Mouse (Mus musculus): ENCODE results near the gene Tnrc6c. TPM values are rescaled to one million over a fixed set of nuclear protein-coding genes. Genes with fewer than 3 reads are reported as not detected.
A peak's percentile ranks its signal among the peaks of the same experiment; 100 is the strongest.

The Tnrc6c gene
- total RNA-seq (2015) (16.3 and 19.1 TPM in 2 replicates), total RNA-seq (2017) (17.9 and 20.4 TPM in 2 replicates)

DNA sequence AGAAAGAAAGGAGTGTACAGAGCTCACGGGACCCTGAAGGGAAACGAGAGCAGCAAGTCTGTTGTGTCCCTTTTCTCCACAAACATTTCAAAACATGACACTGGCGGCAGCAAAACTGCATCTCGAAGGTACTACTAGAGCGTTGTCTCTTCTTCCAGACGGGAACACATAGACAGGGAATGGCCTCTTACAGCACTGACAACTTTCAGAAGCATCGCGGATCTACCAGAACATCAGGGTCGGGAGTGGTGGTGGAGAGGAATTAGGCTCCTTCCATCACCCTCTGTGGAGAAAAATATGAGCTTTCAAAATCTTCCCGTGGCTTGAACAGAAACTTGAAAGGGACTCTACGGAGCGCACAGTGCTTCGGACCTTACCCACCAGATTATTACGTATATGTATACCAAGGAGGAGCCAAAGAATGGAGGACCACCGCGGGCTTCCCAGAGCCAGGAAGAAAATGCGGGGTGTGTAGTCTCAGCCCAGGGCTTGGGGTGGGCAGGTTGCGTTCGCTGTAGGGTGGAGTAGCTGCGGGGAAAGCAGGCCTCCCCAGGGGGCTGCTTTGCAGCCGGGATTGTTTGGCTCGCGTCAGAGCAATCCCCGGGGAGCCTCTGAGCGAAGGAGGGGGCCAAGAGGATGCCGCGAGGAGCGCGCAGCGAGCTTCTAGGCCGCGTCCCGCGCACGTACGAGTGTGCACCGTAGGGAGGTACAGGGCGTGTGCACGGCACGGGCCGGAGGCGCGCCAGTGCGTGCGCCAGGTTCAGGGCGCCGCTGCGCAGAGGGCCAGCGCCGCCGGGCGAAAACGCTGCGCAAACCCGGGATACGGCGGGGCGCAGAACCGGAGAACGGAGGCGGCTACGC lies at the start of gene Tnrc6c:
Gene Tnrc6c, plus strand, starts transcription at position 799 of the 861 bp plus-strand sequence.
- ATAC-seq (ENCODE audit: poor library complexity, severe bottlenecking) = peak; percentile 48

DNA sequence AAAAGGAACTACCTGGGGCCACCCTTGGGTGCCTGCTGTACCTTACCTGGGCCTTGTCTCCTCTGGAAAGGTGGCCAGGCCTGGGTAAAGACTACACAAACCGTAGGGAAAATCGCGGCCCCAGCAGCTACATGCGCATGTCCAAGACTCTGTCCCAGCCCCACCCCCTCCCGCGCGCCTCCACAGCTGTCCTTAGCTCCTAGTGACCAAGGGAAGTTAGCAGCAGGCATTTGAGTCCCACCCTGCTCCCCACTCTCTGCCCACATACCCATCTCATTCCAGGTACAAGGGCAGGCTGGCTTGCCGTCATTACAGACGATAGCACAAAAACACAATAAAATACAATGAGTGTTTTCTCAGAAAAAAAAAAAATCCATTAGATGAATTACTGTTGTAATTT lies 48.0 kb upstream of the Tnrc6c start:
- no peak for ATAC-seq (ENCODE audit: poor library complexity, severe bottlenecking)

DNA sequence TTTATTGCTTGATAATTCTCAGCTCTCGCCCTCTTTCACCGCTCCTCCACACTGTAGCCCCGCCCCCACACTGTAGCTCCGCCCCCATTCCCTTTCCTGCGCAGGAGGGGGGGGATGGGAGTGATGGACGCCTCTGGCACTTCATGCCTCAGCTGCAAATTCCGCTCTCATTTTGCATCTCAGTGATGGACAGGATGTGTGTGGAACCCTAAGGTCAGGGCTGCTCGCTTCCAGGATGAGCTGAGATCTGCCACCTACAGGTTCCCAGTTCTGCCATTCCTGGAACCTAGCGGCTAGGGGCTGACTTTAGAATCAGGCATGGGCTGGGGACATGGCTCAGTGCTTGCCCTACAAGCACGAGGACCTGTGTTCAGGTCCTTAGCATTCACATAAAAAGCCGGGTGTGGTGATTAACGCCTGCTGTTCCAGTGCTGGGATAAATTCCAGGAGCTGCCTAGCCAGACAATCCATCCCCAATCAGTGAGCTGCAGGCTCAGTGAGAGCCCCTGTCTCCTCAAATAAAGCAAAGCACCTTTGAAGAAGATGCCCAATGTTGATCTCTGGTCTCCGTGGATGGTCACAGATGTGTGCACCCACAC lies 47.4 kb upstream of the Tnrc6c start:
- no peak for ATAC-seq (ENCODE audit: poor library complexity, severe bottlenecking)

DNA sequence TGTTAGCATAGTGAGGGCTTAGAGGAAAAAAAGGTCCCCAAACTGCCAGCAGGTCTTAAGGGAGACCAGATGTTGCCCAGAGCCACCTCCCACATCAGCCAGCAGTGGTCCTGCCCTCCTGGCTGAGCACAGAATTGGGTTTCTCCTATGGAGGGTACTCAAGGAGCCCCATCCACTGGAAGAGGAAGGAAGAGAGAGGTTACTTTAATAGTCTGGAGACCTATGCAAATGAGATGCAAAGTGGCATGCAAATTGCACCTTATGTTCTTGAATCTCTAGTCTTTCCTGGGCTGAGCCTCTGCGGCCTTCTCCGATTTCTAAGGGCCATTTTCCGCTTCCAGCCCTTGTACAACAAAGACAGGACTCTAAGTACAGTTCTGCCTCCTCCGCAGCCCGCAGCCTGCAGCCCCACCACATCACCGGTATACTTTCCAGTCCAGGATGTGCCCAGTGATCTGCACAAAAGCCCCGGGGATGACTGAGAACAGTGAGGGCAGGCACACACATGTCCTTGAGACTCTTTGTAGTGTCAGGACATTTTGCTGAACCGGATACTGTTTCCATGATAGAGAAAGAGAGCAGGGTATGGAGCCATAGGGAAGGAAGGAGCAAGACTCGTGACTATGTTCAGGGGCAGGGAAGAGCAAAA lies 45.8 kb upstream of the Tnrc6c start:
- no peak for ATAC-seq (ENCODE audit: poor library complexity, severe bottlenecking)

DNA sequence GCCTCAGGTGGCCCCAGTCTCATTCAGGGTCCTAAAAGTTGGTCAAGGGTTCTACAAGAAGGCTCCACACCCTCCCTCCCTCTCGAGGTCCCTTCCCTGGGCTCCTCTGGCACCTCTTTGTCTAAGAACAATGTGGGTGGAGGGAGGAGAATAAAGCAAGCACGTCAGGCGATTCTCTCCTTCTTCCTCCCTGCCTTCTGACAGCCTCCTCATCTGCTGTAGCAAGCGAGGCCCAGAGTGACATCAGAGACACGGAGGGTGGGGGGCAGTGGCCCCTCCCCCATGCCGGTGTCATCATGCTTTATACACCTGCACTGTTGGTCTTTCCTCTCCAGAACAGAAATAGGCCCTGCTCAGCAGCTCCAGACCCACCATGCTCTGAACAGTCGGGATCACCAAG lies 45.1 kb upstream of the Tnrc6c start:
- no peak for ATAC-seq (ENCODE audit: poor library complexity, severe bottlenecking)

DNA sequence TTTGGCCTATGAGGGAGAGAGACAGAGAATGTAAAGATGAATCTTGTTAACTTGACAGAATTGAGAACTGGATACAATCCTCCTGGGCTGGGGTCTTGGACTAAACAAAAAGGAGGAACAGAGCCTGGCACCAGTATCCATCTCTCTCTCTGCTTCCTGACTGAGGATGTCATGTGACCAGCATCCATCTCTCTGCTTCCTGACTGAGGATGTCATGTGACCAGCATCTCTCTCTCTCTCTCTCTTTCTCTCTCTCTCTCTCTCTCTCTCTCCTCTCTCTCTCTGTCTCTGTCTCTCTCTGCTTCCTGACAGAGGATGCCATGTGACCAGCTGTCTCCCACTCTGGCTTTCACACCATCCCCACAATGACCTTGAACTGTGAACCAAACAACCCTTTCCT lies 43.5 kb upstream of the Tnrc6c start:
- ATAC-seq (ENCODE audit: poor library complexity, severe bottlenecking) = no peak

DNA sequence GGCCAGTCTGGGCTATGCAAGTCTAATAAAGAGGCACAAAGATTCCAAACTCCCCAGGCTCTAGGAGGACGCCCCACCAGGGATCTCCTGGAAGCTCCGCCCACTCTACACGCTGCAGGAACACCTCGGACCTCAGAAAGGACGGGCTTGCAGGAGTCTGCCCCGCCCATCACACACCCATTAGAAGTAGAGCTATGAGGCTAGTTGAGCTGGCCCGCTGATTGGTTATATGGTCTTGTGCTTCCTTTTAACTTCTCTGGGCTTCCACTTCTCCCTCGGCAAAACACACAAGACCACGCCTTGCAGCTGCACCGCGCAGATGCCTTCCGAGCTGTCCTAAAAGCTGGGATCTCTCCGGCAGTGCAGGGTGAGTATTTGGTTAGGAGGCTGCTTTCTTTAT lies 43.0 kb upstream of the Tnrc6c start:
- peak; percentile 97 for ATAC-seq (ENCODE audit: poor library complexity, severe bottlenecking)

DNA sequence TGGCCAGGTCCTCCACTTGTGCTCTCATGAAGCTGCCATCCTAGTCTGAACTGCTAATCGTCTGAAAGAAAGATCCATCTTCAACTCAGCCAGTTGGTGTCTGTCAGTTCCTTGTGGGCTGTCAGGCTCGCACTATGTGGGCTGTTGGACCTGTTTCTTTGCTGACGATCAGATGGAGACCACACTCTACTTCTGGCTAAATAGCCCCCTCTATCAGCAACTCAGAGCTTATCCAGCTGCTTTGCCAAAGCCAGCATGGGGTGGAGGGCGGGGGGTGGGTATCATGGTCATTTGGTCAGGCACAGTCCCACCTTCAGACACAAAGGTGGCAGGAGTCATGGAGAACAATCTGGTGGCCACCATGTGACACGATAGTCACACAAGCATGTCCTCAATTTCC lies 42.2 kb upstream of the Tnrc6c start:
- no peak for ATAC-seq (ENCODE audit: poor library complexity, severe bottlenecking)

DNA sequence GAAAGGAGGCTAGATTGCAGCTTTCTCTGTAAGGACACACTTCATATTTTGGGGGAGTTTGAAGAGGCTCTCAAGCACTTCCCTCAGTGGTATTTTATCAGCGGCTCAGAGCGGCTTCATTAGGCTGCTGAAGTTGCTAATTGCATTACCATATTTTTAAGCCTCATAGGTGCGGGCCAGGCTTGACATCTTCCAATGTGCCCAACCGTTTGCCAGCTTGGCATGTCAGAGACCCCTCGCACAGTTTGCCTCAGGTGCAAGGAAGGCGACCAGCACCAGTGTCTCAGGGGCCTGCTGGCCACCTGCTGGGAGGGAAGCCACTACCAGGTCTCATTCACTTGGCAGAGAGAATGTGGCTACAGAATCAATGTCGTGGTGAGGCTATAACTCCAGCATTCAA lies 41.2 kb upstream of the Tnrc6c start:
- ATAC-seq (ENCODE audit: poor library complexity, severe bottlenecking) = no peak

DNA sequence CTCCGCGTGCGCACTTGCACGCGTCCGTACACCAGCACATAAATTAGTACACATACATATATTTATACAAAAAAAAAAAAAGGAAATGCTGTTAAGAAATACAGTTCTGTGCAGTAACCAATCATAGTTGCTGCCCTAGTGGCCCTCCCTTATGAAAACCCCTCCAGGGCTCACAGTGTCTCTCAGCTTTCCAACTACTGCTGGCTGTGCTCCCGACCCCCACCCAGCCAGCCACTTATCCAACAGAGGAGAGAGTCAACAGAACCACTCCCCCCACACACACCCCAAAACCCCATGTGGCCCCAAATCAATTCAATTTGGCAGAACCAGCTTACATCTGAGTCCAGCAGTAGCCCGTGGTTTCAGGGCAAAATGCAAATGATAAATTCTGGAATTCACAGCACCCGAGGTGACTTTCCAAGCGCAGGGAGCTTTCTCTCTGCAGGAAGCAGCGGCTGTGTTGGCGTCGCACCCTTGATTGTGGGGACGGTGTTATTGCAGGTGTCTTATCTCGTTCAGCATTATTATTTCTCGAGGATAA lies 36.7 kb upstream of the Tnrc6c start:
- ATAC-seq (ENCODE audit: poor library complexity, severe bottlenecking) = no peak

DNA sequence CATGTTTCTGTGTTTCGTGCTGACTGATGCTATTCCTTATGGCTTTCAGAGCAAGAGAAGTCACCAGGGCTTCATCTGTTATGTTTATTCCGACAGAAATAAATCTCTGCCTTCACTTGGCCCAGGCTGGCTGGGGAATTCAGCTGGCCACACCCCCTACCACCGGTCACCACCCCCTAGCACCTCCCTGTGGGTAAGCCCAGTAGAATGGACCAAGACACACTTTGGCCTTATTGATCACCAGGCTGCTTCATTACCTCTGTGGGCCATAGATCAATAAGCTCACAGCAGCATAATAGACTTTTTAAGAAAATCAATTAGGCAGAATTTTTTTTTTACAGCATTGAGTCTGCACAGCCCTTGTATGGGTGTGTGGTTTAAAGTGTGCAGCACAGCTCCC lies 35.9 kb upstream of the Tnrc6c start:
- no peak for ATAC-seq (ENCODE audit: poor library complexity, severe bottlenecking)

DNA sequence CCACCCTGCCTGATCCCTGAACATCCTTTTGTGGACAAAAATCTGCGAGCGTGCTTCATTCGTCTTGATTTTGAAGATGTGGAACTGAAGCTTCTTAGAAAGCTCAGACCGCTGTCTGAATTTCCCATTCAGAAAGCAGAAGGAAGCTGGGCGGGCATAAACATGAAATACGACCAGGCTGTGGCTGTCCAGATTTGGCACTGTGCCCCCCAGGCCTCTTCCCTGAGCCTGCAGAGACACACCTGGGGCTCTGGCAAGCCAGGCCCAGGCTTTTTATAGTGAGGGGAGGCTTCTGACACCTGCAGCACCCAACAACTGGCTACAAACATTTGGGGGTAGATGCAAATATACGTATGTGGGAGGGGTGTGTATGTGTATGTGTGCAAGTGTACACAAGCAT lies 35.3 kb upstream of the Tnrc6c start:
- ATAC-seq (ENCODE audit: poor library complexity, severe bottlenecking) = peak; percentile 45; the same call in 1 of the 2 replicates

DNA sequence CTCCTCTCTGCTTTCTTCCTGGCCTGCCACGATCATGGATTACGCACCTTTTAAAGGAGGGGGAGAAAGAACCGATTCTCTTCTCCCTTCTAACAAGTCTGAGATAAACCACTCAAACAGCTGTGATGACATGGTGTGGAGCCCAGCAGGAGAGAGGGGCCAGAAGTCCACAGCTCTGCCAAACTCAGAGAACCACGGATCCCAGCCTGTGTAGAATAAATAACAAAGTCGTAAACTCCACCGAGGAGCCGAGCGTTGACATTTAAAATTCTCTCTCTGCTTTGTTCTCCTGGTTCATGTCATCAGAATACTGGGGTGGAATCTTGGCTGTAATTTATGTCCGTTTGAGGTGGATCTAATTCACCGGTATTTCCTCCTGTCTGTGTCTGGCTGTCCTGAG lies 34.5 kb upstream of the Tnrc6c start:
- no peak for ATAC-seq (ENCODE audit: poor library complexity, severe bottlenecking)

DNA sequence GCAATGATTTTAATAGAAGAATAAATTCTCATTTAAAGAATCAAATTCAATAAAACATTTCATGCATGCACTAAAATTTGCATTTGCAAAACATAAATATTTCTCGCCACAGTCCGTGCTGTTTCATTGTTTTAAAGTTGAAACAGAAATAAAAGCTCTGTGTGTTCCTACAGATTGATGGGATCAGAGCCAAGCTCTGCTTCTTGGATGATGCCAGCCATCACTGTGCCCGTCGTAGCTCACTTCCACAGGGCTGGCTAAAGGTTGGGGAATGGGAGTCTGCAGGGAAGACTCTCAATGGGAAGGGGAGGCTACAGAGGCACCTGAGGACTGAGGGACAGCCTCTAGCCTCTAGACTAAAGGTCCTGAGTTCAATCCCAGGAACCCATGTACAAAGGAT lies 28.9 kb upstream of the Tnrc6c start:
- no peak for ATAC-seq (ENCODE audit: poor library complexity, severe bottlenecking)

DNA sequence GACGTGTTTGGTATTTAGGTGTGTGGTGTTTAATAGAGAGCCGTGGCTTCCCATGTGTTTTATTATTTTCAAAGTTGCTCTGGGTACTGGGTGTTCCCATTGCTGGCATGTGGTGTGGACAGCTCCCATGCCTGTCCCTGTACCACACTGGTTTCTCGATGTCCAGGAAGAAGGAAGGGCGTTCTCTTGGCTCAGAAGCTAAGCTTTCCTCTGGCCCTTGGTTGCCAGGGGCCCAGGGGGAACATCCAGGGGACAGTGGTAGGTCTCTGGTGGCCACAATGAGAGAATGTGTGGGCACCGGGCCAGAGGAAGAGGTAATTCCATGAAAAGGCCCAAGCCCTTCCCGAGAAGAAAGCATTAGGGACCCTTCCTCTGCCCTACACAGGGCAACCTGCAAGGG lies 27.5 kb upstream of the Tnrc6c start:
- no peak for ATAC-seq (ENCODE audit: poor library complexity, severe bottlenecking)

DNA sequence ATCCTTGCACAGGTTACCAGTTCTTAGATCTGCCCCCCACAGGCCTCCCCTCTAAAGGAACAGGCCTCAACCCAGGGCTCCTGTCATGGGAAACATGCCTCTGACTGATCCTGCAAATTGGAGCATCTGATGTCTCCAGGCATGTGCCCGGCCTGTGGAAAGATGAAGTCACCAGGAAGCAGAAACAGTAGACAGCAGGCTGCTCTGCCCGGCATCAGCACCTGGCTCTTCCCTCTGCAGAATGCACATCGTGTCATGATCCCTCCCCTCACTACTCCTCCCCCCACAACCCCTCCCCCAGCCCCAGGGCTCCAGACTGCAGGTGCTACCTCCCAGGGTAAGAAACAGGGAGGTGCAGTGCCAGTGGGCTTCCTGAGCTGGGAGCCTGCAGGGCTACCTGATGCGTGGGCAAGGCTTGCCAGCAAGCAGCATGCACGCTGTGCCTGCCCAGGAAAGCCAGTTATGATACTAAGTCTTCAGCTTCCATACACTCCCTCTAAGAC lies 27.0 kb upstream of the Tnrc6c start:
- ATAC-seq (ENCODE audit: poor library complexity, severe bottlenecking) = no peak

DNA sequence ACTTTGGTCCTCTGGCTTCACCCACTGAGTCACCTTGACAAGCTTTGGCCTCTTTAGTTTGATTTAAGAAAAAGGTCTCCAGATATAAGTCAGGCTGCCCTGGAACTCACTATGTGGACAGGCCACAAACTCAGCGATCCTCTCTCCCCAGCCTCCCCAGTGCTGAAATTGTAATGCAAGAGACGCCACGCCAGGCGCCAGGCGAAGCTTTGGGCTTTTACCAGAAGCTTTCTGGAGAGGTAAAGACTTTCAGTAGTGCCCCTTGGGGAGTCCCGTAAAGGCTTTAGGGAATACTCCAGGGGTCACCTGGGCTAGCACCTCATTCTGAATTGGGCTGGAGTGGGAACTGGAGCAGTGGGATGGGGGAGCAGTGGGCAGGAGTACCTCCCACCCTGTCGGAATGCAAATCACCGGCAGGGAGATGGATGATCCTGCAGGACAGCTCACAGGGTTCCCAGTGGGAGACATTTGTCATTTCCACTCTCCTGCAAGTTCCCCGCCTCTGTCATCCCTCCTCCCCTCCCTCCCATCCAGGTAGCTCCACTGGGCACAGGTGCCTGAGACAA lies 26.3 kb upstream of the Tnrc6c start:
- ATAC-seq (ENCODE audit: poor library complexity, severe bottlenecking) = no peak

DNA sequence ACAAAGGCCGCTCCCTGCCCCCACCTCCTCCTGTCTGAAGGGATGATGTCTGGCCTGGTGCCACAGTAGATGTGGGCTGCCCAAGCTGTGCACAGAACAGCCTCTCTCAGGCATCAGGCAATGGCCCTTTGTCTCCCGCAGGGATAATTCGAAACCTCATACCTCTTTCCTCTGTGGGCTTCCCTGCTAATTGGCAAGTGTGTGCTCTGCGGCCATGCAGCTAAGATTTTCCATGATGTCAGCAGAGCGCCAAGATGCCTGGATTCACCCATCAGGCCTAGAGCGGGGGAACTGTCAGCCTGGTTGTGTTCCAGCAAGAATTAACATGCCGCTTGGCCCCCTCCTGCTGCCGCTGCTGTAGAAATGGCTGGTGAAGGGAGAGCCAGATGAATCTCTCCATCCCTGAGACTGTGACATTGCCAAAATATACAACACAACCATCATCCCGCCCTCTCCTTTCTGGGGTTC lies 25.7 kb upstream of the Tnrc6c start:
- no peak for ATAC-seq (ENCODE audit: poor library complexity, severe bottlenecking)

DNA sequence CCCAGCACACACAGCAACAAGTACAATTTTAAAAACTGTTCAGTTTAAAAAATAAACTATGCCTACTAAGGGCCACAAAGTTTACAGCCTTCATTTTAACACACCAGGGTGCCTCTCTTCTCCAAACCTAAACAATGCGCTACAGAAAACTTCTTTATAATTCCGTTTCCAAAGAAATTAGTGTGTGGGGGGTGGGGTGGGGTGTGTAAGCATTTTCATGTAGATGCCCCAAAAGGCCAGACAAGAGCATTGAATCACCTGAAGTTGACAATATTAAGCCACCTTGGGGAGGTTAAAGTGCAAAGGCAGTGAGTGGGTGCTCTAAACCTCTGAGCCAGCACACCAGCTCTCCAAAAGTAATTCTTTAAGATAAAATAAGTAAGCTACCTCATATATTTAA lies 24.2 kb upstream of the Tnrc6c start:
- ATAC-seq (ENCODE audit: poor library complexity, severe bottlenecking) = no peak

DNA sequence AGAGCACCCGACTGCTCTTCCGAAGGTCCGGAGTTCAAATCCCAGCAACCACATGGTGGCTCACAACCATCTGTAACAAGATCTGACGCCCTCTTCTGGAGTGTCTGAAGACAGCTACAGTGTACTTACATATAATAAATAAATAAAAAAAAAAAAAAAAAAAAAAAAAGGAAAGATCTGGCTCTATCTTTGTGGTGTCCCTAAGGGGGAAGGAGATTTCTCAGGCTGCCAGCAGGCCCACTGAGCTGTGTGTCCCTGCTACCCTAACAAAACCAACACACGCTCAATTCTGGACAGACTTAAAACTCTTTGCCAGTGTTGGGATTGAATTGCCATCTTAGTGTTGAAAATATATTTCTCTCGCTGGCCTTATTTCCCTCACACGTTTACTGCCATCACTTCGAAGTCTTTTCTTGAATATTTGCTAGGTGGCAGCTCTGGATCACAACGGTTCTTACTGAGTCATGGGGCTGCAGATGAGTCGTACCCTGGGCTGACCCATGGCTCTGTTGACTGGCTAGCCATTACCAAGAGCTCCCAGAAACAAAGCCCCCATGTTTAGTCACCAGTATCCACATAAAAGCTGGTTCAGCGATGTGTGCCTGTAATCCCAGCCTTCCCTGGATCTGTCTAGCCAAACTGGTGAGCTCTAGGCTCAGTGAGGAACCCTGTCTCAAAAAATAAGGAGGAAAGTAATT lies 23.1 kb upstream of the Tnrc6c start:
- no peak for ATAC-seq (ENCODE audit: poor library complexity, severe bottlenecking)

All from megakaryocyte, adult 5-6 weeks (primary cell).